Mouse (Mus musculus): ENCODE data around the gene 1700030J22Rik.

The 1700030J22Rik gene

DNA sequence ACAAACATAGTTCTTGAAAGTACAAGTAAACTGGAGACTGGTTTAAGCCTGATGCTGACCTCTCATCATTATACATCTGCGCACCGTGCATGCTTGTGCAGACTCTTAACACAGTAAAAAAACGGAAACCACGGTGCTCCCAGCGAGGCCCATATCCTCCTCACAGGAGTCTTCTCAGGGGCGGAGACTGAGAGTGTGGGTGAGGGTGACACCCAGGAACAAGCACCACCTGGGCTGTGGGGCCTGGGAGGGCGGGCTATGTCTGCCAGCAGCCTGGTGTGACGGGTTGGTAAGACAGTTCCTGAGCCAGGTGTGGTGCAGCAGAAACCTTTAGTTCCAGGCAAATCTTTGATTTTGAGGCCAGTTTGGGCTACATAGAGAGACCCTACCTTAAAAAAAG is 26.3 kb downstream of the 1700030J22Rik start:
- in situ Hi-C loops (cut with MboI, MseI), result no loop called here

GRCm38 (mm10) chr8:116951778-116952177 is 27.0 kb downstream of the 1700030J22Rik start:
- in situ Hi-C loops (cut with MboI, MseI), result no loop called here

GRCm38 (mm10) chr8:116951369-116951768 is 27.4 kb downstream of the 1700030J22Rik start:
- in situ Hi-C loops (cut with MboI, MseI), result no loop called here

GRCm38 (mm10) chr8:116947589-116947988 is 31.2 kb downstream of the 1700030J22Rik start:
- in situ Hi-C loops (cut with MboI, MseI), result no loop called here

DNA sequence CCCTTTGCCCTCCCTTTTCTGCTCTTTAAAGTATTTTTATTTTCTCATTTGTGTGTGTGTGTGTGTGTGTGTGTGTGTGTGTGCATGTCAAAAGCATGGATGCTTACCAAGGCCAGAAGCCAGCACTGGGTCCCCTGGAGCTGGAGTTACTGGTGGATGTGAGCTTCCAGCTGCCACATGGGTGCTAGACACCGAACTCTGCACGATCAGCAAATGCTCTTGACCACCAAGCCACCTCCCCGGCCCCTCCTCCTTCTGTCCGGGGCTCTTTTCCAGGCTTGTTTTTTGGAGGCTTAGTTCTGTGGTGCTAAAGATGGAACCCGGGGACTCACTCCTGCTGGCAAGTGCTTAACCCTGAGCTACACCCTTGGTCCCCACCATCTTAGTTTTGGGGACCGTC is 31.9 kb downstream of the 1700030J22Rik start:
- in situ Hi-C loops (cut with MboI, MseI), result no loop called here

- in situ Hi-C loops (cut with MboI, MseI), result no loop called here
Measured at GRCm38 (mm10) chr8:116946268-116946838, 32.4 kb downstream of the 1700030J22Rik start.

- in situ Hi-C loops (cut with MboI, MseI), result no loop called here
Measured at GRCm38 (mm10) chr8:116945169-116945910, 33.4 kb downstream of the 1700030J22Rik start.

- in situ Hi-C loops (cut with MboI, MseI), result loop anchor here (5.0 kb wide), 1 partner anchor 33 kb away; the partner anchor contains the start of gene 1700030J22Rik (in 2 of the 2)
Measured at GRCm38 (mm10) chr8:116944385-116944696, 34.4 kb downstream of the 1700030J22Rik start.

GRCm38 (mm10) chr8:116943555-116944384 is 35.0 kb downstream of the 1700030J22Rik start:
- in situ Hi-C loops (cut with MboI, MseI), result loop anchor here (5.0 kb wide), 1 partner anchor 34 kb away; the partner anchor contains the start of gene 1700030J22Rik (in 2 of the 2)

GRCm38 (mm10) chr8:116943161-116943554 is 35.6 kb downstream of the 1700030J22Rik start, which contains the start of gene Atmin:
Atmin (plus strand) TSS chr8:116943393.
- in situ Hi-C loops (cut with MboI, MseI), result loop anchor here (5.0 kb wide), 1 partner anchor 34 kb away; the partner anchor contains the start of gene 1700030J22Rik (in 2 of the 2)

DNA sequence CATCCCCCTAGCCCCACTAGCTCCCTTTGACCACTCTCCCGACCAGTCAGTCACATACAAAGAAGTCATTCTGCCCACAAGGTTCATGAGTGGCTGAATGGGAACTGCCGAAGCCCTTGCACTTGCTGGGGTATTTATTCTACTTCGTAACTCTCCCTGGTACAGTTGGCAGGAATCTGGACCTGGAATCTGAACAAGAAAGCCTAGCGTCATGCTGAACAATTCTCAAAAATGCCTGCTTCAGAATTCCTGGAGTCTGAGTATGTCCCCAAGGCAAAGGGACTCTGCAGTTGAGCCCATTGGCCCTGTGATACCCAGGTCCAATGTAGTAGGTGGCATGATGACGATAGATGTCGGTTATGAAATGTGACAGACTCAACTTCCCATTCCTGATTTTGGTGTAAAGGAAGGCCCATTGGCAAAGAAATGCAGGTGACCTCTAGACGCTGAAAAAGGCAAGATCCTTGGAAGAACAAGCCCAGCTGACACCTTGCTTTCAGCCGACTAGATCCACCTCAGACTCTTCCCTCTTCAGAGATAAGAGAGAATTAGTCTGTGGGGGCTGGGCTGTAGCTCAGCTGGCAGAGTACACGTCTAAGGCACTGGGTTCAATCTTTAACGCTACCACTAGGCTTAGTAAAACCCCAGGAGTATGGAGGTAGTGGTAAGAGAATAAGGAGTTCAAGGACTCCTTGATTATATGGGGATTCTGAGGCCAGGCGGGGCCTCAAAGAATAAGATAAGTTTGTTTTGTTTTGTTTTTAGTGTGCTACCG is 36.3 kb downstream of the 1700030J22Rik start:
- in situ Hi-C loops (cut with MboI, MseI), result loop anchor here (5.0 kb wide), 1 partner anchor 35 kb away; the partner anchor contains the start of gene 1700030J22Rik (in 2 of the 2)

- in situ Hi-C loops (cut with MboI, MseI), result no loop called here
Measured at GRCm38 (mm10) chr8:116935506-116935905, 43.3 kb downstream of the 1700030J22Rik start.

GRCm38 (mm10) chr8:116934976-116935375 is 43.8 kb downstream of the 1700030J22Rik start:
- in situ Hi-C loops (cut with MboI, MseI), result no loop called here

DNA sequence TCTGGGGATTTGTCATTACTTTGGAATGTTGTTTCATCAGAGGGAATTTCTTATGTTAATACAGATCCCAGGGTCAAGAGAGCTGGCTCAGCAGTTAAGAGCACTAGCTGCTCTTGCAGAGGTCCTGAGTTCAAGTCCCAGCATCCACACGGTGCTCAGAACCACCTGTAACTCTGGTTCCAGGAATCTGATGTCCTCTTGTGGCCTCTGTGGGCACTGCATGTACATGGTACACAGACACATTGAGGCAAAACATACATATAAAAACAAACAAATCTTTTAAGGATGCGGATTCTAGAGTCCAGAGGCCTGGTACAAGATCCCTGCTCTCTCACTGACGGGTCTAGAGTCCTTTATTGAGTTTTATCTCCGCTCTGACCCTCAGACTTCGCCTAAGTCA is 50.2 kb downstream of the 1700030J22Rik start:
- in situ Hi-C loops (cut with MboI, MseI), result no loop called here

DNA sequence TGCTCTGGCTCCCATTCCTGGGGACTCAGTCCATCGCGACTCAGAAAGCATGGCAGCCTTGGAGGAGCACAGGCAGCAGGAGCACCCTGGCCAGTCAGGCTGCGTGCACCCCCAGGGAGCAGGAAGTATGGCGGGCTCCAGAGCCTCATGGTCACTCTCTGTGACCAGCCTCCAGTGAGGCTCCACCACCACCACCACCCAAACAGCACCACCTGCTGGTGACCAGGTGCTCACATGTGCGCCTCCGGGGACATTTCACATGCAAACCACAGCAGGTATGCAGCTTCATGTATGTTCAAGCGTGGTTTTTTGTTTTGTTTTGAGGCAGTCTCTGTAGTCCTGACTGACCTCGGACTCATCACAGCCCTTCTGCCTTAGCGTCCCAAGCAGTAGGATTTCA is 50.9 kb downstream of the 1700030J22Rik start:
- in situ Hi-C loops (cut with MboI, MseI), result no loop called here

- in situ Hi-C loops (cut with MboI, MseI), result loop anchor here in 1 of 2 experiments (25.0 kb wide), 1 partner anchor 864 kb away; no protein-coding TSS in a partner anchor
Measured at GRCm38 (mm10) chr8:116923526-116923925, 55.2 kb downstream of the 1700030J22Rik start.

GRCm38 (mm10) chr8:116922060-116922757 is 56.5 kb downstream of the 1700030J22Rik start:
- in situ Hi-C loops (cut with MboI, MseI), result loop anchor here in 1 of 2 experiments (25.0 kb wide), 1 partner anchor 865 kb away; no protein-coding TSS in a partner anchor

GRCm38 (mm10) chr8:116921337-116922059 is 57.3 kb downstream of the 1700030J22Rik start, which contains the start of the genes Cmc2 and Cenpn:
Cmc2 (minus strand) TSS chr8:116921455.
Cenpn (plus strand) TSS chr8:116921730.
- in situ Hi-C loops (cut with MboI, MseI), result loop anchor here in 1 of 2 experiments (25.0 kb wide), 1 partner anchor 866 kb away; no protein-coding TSS in a partner anchor

DNA sequence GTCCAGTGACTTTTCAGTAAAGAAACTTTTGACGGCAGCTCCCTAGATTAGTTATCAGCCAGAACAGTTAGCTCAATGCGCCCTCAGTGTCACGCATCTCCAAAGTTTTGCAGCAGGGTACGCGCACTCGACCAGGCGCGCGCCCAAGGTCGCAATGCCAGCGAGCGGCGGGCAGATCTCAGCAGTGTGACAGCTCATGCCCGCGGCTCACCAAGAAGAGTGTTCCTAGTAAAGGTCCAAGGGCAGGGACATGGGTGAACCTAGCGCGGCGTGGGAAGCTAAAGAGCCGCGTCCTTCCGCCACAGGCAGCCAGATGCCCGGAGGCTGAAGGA is 57.8 kb downstream of the 1700030J22Rik start:
- in situ Hi-C loops (cut with MboI, MseI), result loop anchor here in 1 of 2 experiments (25.0 kb wide), 1 partner anchor 866 kb away; no protein-coding TSS in a partner anchor

Data from T-helper 17 cell (primary cell).